Mouse (Mus musculus) embryonic fibroblast, embryonic 13.5 days (primary cell): Measurements from ENCODE around the gene Cdk2.

Experiments
- CTCF ChIP-seq: IDR thresholded peaks from 2 replicates; pipeline ENCODE4 v1.5.1; 2011; ENCODE audit warnings: mild to moderate bottlenecking, control low read depth, low read length, moderate library complexity, borderline replicate concordance; ENCODE audit not compliant: insufficient read depth
- POLR2A ChIP-seq: IDR thresholded peaks from 2 replicates; pipeline ENCODE4 v1.6.1; 2011; ENCODE audit warnings: low read depth, mild to moderate bottlenecking, control low read depth, low read length, moderate library complexity

DNA sequence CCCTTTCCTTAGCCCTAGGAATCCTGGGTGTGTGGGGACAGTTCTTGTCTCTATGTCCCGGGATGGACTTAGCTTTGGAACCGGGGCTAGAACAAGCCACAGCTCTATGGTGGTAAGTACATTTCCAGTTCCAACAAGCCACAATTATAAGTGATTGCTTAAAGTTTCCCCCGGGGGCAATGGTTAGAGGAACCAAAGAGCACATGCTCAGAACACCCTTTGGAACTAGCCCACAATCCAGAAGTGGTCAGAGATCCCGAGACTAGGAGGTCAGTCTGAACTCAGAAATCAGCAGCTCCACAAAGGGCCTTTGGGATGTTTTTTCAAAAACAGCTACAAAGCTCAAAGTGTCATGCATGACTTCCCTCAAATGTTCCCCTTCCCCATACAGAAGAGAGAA lies 51.0 kb downstream of the Cdk2 start:
- TF ChIP-seq CTCF (no peak), POLR2A (no peak)
